Mouse (Mus musculus): ENCODE results near the gene Cbarp.
A peak's percentile ranks its signal among the peaks of the same experiment; 100 is the strongest.

Cbarp gene

GRCm38 (mm10) chr10:80144864-80145838 is 4.5 kb upstream of the Cbarp start:
- no peak for DNase-seq (ENCODE audit: low read depth, low spot score)

DNA sequence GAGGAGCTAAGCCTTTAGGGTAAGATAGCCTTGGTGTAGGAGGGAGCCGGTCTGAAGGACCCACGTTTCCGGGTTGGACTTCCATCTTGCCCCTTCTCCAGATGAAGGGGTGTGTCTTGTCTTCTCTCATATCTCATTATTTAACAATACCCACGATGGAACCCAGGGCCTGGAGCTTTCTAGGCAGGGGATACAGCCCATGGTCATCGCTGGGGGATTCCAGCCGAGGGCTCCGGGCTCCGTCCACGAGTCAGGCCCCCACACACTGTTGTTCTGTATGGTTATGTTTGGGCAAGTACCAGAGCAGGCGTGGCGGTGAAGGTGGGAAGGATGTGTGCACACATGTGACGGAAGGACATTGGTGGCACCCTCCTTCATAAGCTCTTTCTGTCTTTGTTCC is 3.5 kb upstream of the Cbarp start:
- no peak for DNase-seq (ENCODE audit: low read depth, low spot score)

DNA sequence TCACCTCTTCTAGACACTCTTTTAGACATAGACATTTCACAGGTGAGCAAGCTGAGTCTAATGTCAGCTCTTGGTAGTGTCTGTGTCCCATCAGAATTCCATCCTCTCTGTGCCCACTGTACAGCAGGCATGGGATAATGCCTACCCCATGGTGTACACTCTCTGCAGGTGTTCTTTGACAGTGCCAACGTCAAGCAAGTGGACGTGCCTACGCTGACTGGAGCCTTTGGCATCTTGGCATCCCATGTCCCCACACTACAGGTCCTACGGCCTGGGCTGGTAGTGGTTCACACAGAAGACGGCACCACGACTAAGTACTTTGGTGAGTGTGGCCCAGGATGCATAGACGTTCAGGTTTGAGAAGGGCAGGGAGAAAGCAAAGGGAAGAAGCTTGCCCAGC is 3.0 kb upstream of the Cbarp start:
- DNase-seq (ENCODE audit: low read depth, low spot score) = no peak

DNA sequence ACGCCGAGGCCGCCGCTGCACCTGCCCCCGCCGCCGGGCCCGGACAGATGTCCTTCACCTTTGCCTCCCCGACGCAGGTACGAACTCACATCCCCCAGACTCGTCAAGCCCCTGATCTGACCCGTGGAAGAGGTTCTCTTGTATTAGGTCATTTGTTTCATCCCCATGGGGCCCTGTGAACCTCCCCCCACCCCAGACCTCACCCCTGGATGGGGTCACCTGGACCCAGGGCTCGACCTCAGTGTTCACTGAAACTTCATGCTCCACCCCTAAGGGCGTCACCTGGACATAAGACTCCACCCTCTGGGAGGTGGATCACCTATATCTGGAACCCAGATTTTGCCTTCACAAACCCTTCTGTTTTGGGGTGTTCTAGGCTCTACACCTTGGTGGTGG is 1.9 kb upstream of the Cbarp start:
- DNase-seq (ENCODE audit: low read depth, low spot score) = no peak

GRCm38 (mm10) chr10:80141786-80142529 is 1.3 kb upstream of the Cbarp start:
- peak; percentile 98 for DNase-seq (ENCODE audit: low read depth, low spot score)

GRCm38 (mm10) chr10:80141243-80141642 is 608 bp upstream of the Cbarp start:
- peak; percentile 87 for DNase-seq (ENCODE audit: low read depth, low spot score)

- DNase-seq (ENCODE audit: low read depth, low spot score) = no peak
Measured at GRCm38 (mm10) chr10:80139975-80140665, 515 bp downstream of the Cbarp start.

DNA sequence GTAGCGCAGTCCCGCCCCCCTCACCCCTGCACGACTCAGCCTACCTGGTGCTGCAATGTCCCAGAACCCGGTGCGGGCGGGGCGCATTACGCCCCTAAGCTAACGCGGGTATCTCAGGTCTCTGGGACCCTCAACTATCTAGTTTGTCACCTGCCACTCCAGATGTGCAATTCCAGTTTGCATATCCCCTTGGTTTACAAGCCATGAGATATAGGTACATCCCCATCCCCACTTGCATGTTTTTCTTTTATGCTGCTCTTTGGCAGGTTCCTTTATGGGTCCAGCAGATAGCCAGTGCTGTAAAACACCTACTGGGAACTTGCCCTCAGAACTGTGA is 1.2 kb downstream of the Cbarp start:
- DNase-seq (ENCODE audit: low read depth, low spot score) = no peak

- DNase-seq (ENCODE audit: low read depth, low spot score) = no peak
Measured at GRCm38 (mm10) chr10:80138553-80139438, 1.8 kb downstream of the Cbarp start, which contains the start of gene Atp5d. Gene Atp5d (plus strand): TSS chr10:80138632.

- no peak for DNase-seq (ENCODE audit: low read depth, low spot score)
Measured at GRCm38 (mm10) chr10:80137626-80138552, 2.7 kb downstream of the Cbarp start.

GRCm38 (mm10) chr10:80136952-80137625 is 3.5 kb downstream of the Cbarp start:
- DNase-seq (ENCODE audit: low read depth, low spot score) = no peak

GRCm38 (mm10) chr10:80136179-80136951 is 4.3 kb downstream of the Cbarp start:
- DNase-seq (ENCODE audit: low read depth, low spot score) = no peak

- no peak for DNase-seq (ENCODE audit: low read depth, low spot score)
Measured at GRCm38 (mm10) chr10:80135641-80136040, 5.0 kb downstream of the Cbarp start.

DNA sequence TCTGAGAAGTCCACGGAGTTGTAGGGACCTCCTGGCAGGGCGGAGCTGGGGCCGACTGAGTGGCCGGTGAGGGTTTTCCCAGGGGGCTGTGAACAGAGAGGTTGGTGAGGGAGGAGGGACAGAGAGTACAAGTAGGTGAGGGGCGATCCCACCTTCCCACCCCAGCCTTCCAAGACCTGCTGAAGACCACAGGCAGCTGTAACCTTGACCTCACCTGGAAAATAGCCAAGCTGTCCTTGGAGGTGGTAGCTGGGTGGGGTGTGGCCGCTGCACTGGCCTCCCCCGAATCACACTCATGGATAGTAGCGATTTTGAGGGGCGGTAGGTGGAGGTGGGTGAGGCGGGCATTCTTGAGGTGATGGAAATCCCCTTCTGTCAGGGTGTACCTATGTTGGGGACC is 5.5 kb downstream of the Cbarp start:
- no peak for DNase-seq (ENCODE audit: low read depth, low spot score)

DNA sequence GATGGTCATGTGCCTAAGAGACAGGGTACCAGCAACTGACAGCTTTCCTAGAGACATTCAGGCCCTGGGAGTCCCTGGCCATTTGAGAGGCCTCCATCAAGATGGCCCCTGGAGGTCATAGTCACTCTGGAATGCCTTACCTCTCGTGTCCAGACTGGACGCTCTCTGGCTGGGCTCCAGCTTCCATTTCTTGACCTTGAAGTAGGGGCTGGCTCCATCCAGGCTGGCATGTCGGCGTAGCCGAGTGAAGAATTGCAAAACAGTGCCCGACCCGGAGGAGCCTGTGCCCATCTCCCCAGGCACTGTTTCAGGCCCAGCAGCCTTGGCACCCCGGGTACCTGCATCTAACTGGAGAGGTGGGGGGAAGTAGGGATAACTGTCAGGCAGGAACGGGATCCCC is 6.2 kb downstream of the Cbarp start:
- no peak for DNase-seq (ENCODE audit: low read depth, low spot score)

DNA sequence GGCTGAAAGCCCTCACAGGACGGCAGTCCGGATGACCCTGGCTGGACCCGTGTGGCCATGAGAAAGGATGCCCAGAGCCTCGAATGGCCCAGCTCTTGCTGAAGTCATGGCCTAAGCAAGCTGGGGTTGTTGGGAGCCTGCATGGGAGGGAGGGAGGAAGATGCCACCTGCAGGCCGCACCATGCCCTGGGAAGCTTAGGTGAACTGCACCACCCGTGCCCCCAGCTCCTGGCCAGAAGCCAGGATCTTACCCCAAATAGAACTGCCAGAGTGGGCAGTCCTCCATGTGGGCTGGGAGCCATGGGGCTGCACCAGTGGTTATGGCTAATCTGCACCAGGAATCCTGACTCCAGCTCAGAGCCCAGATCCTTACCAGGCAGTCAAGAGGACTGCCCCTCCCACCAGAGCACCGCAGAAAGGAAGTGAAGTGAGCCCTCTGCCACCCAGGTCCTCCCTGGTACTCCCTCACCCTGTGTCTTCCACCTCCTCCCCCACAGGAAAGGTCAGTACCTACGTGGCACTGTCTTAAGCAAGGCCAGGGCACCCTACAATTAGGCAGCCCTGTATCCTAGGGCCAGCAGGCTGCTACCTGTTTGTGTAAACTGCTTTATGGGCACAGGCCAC is 7.3 kb downstream of the Cbarp start:
- DNase-seq (ENCODE audit: low read depth, low spot score) = no peak

DNA sequence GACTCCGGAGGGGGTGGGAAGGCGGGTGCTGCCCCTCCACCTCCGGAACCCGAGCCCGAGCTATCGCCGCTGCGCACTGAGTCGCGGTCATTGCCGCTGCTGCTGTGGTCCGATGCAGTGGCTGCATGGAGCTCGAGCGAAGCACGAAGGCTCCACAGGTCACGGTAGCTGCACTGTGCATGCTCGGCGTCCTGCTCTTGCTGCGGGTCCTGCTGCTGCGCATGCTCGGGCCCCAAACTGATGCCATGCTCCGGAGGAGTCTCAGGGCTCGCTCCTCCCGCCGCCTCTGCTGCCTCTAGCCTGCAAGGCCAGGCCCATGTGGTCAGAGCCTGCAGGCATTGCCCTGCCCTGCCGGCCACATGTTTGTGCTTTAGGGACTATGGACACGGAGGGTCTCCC is 8.7 kb downstream of the Cbarp start:
- DNase-seq (ENCODE audit: low read depth, low spot score) = no peak

DNA sequence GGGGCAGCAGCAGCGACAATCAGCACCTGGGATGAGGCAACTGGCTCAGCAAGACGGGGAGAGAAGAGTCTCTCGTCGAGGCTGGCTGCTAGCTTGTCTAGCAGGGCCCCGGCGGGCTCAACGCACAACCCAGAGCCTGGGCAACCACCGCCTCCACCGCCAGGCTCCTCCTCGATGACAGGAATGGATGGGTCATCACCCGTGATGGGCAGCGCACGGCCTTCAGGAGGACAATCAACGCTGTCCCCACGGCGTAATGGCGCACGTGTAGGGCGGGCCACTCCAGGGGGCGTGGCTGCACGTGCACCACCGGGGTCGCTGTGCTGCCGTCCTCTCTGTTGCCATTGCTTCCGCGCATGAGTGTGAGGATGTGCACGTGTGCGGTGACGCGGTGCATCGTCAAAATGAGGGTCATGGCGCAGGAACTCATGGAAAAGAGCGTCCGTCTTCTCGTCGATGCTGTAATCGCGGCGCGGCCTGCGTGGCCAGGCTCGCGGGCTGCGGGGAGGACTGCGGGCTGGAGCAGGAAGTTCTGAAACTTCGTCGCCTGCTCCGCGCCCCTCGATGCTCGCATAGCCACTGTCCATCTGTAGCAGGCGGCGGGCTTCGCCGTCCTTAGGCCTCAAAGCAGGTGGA is 9.2 kb downstream of the Cbarp start:
- DNase-seq (ENCODE audit: low read depth, low spot score) = no peak

All from brain, embryonic 18.5 days (tissue).